Mouse (Mus musculus) central nervous system, embryonic 18 days (tissue): ENCODE data around the gene Rnf25. TPM values are rescaled to one million over a fixed set of nuclear protein-coding genes. Genes with fewer than 3 reads are reported as not detected.

Source experiments
- polyA plus RNA-seq: library from polyadenylated mRNA; depleted of rRNA; stranded (reverse); fragments of >200 nt; gene quantifications from 2 replicates; pipeline ENCODE4 v1.2.3, GENCODE M21; 2012; rRNA removed

The Rnf25 gene
- 134 and 139 TPM in 2 replicates for polyA plus RNA-seq

GRCm38 (mm10) chr1:74601267-74601962, at the start of gene Rnf25, which contains the start of gene Stk36:
TSS of gene Rnf25 (minus strand) at chr1:74601397.
TSS of gene Stk36 (plus strand) at chr1:74601445.

GRCm38 (mm10) chr1:74587773-74588445, 13.3 kb downstream of the Rnf25 start, which contains the start of the genes Zfp142 and Bcs1l:
TSS of gene Zfp142 (minus strand) at chr1:74588246.
TSS of gene Bcs1l (plus strand) at chr1:74588289.

GRCm38 (mm10) chr1:74544184-74544583, 57.0 kb downstream of the Rnf25 start, which contains the start of gene Usp37:
TSS of gene Usp37 (minus strand) at chr1:74544284.

Other genes starting within 250 kb of the Rnf25 start
- 2.4 and 2.9 TPM in 2 replicates for gene Catip, start 239.3 kb downstream of the Rnf25 start, polyA plus RNA-seq
- 1.6 and 1.8 TPM in 2 replicates for gene Slc11a1, start 226.2 kb downstream of the Rnf25 start, polyA plus RNA-seq
- gene Ctdsp1, start 209.9 kb downstream of the Rnf25 start, polyA plus RNA-seq = 18.5 and 21.3 TPM in 2 replicates
- 0.22 and 0.28 TPM in 2 replicates for gene Vil1, start 192.0 kb downstream of the Rnf25 start, polyA plus RNA-seq
- 47.5 and 47.7 TPM in 2 replicates for gene Cnot9, start 95.3 kb downstream of the Rnf25 start, polyA plus RNA-seq
- gene Plcd4, start 58.5 kb downstream of the Rnf25 start, polyA plus RNA-seq = 5.5 and 7.0 TPM in 2 replicates
- 10.5 and 12.4 TPM in 2 replicates for gene Usp37, start 57.1 kb downstream of the Rnf25 start, polyA plus RNA-seq
- 18.7 and 20.5 TPM in 2 replicates for gene Zfp142, start 13.2 kb downstream of the Rnf25 start, polyA plus RNA-seq
- gene Bcs1l, start 13.1 kb downstream of the Rnf25 start, polyA plus RNA-seq = 29.7 and 30.6 TPM in 2 replicates
- gene Stk36, start within 50 bp of the Rnf25 start, polyA plus RNA-seq = 17.6 and 19.2 TPM in 2 replicates
- 29.7 and 31.8 TPM in 2 replicates for gene Ttll4, start 60.3 kb upstream of the Rnf25 start, polyA plus RNA-seq
- gene Cyp27a1, start 112.2 kb upstream of the Rnf25 start, polyA plus RNA-seq = 1.8 and 2.4 TPM in 2 replicates
- 0.04 and 0.44 TPM in 2 replicates for gene Prkag3, start 147.8 kb upstream of the Rnf25 start, polyA plus RNA-seq
- gene Wnt6, start 170.5 kb upstream of the Rnf25 start, polyA plus RNA-seq = 3.2 and 3.4 TPM in 2 replicates
- 0.17 and 0.52 TPM in 2 replicates for gene Wnt10a, start 190.1 kb upstream of the Rnf25 start, polyA plus RNA-seq